Mouse (Mus musculus) neutrophil, adult 83 days (primary cell): Measurements from ENCODE around the gene Kctd10. TPM values are rescaled to one million over a fixed set of nuclear protein-coding genes. Genes with fewer than 3 reads are reported as not detected.

ENCODE experiments used
- total RNA-seq, 2 experiments: library from RNA; stranded (reverse); gene quantifications; one replicate each; pipeline ENCODE4 v1.2.4; 2023

Gene Kctd10
- 10 to 100 TPM; 81.3 to 84.8 TPM for total RNA-seq

GRCm38 (mm10) chr5:114380209-114381012, at the start of gene Kctd10, which contains the start of gene Ube3b:
Kctd10 (minus strand) TSS chr5:114380508.
Ube3b (plus strand) TSS chr5:114380607.

Other genes starting within 250 kb of the Kctd10 start
- gene Acacb, start 234.0 kb downstream of the Kctd10 start, total RNA-seq, result 1 to 10 TPM; 4.1 to 5.7 TPM
- gene Foxn4, start 106.7 kb downstream of the Kctd10 start, total RNA-seq, result not detected
- 1 to 10 TPM; 1.9 to 3.1 TPM for gene Myo1h, start 91.3 kb downstream of the Kctd10 start, total RNA-seq
- 10 to 100 TPM; 43.5 to 53.9 TPM for gene Ube3b, start 99 bp upstream of the Kctd10 start, total RNA-seq
- gene Mmab, start 63.6 kb upstream of the Kctd10 start, total RNA-seq, result 1 to 10 TPM; 2.5 to 3.0 TPM
- 1 to 10 TPM; 7.9 to 8.3 TPM for gene Mvk, start 63.8 kb upstream of the Kctd10 start, total RNA-seq
- under 1 TPM; 0.26 to 0.88 TPM for gene Fam222a, start 187.5 kb upstream of the Kctd10 start, total RNA-seq